Mouse (Mus musculus) heart, postnatal 0 days (tissue): Measurements from ENCODE around the gene Lrit3. TPM values are rescaled to one million over a fixed set of nuclear protein-coding genes. Genes with fewer than 3 reads are reported as not detected.
A peak's percentile ranks its signal among the peaks of the same experiment; 100 is the strongest.
"Not testable (repeated sequence)": the region's sequence is repeated elsewhere in the genome, so short reads cannot be mapped to it uniquely, and the experiment has no call there.

ENCODE experiments used
- ATAC-seq: fragments of 200-750 bp; cut with Nextera tagmentation; 2 replicates; pipeline ENCODE4 v1.8.0; 2017; ENCODE audit warnings: low read depth, moderate number of reproducible peaks, moderate library complexity; ENCODE audit not compliant: insufficient read depth
- DNase-seq: peaks from one replicate; pipeline ENCODE4 v3.0.0-alpha.2; 2016; ENCODE audit warnings: low spot score
- H3K27ac ChIP-seq: fragments of 300-500 bp; sonication (generic); 2 replicates; pipeline ENCODE4 v1.5.1; 2014; ENCODE audit warnings: low read depth, mild to moderate bottlenecking
- H3K27me3 ChIP-seq: fragments of 300-500 bp; sonication (generic); 2 replicates; pipeline ENCODE4 v1.6.1; 2014; ENCODE audit warnings: low read length, mixed read lengths; ENCODE audit not compliant: control insufficient read depth, insufficient read depth
- H3K36me3 ChIP-seq: fragments of 300-500 bp; sonication (generic); replicated peaks from 2 replicates; pipeline ENCODE4 v1.6.1; 2014; ENCODE audit warnings: low read length, mixed read lengths; ENCODE audit not compliant: control insufficient read depth, insufficient read depth
- H3K4me1 ChIP-seq: fragments of 300-500 bp; sonication (generic); 2 replicates; pipeline ENCODE4 v1.6.1; 2014; ENCODE audit warnings: antibody characterized with exemption; ENCODE audit not compliant: control insufficient read depth, insufficient read depth
- H3K4me2 ChIP-seq: fragments of 300-500 bp; sonication (generic); 2 replicates; pipeline ENCODE4 v1.6.1; 2014; ENCODE audit warnings: low read depth, mild to moderate bottlenecking, low read length, moderate library complexity
- H3K4me3 ChIP-seq: fragments of 300-500 bp; sonication (generic); 2 replicates; pipeline ENCODE4 v1.5.1; 2014; ENCODE audit warnings: low read depth, low read length
- H3K9ac ChIP-seq: fragments of 300-500 bp; sonication (generic); replicated peaks from 2 replicates; pipeline ENCODE4 v1.6.1; 2014; ENCODE audit warnings: low read depth, low read length, mixed read lengths
- H3K9me3 ChIP-seq: fragments of 300-500 bp; sonication (generic); replicated peaks from 2 replicates; pipeline ENCODE4 v1.6.1; 2016; ENCODE audit warnings: low read length; ENCODE audit not compliant: control insufficient read depth
- CTCF ChIP-seq: IDR thresholded peaks from 2 replicates; pipeline ENCODE4 v1.5.1; 2016; ENCODE audit warnings: antibody characterized with exemption, control low read depth, low read depth
- EP300 ChIP-seq: IDR thresholded peaks from 2 replicates; pipeline ENCODE4 v1.6.1; 2016; ENCODE audit warnings: antibody characterized with exemption, low read depth
- WGBS: fragments of 180-500 bp; shearing (Covaris S2); extraction: QIAGEN DNeasy Blood & Tissue Kit; methylation state at CpG from one replicate; pipeline ENCODE4 v1.1.7; 2014; 5-methylcytosine and 5-hydroxymethylcytosine counted together
- polyA plus RNA-seq: library from polyadenylated mRNA; unstranded; fragments of >200 nt; fragmentation: Nextera tagmentation; extraction: Ambion mirVana; gene quantifications from 2 replicates; pipeline ENCODE4 v1.2.1, GENCODE M21; 2015
- total RNA-seq: library from RNA; depleted of rRNA; stranded (reverse); fragments of >200 nt; gene quantifications from 2 replicates; pipeline ENCODE4 v1.2.3, GENCODE M21; 2014; ENCODE audit warnings: low replicate concordance

Gene Lrit3
- total and polyA plus RNA-seq, 2 experiments from 2014 or later = not detected

DNA sequence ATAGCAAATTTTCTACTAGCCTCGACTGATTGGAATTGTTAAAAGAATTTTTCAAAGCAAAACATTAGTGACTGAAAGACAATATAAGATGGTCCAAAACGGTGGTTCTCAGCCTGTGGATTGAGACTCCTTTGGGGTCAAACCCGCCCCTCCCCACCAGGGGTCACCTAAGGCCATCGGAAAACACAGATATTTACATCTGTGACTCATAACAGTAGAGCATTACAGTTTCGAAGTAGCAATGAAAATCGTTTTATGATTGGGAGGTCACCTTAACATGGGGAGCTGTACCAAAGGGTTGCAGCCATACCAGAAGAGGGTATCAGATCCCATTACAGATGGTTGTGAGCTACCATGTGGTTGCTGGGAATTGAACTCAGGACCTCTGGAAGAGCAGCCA lies 32.6 kb downstream of the Lrit3 start:
- DNase-seq (no peak), ATAC-seq (no peak)
- Histone ChIP-seq H3K36me3 (no peaks in the 10 kb centered on the region), H3K4me2 (no peak overlapping the region), H3K27me3 (no peaks in the 10 kb centered on the region), H3K9me3 (no peaks in the 10 kb centered on the region), H3K27ac (no peak overlapping the region), H3K9ac (no peak overlapping the region), H3K4me3 (no peak overlapping the region), H3K4me1 (no peaks in the 10 kb centered on the region)
- TF ChIP-seq CTCF (no peak), EP300 (no peak)
- 73% methylated on average over 6 of the region's 6 CpGs for WGBS

DNA sequence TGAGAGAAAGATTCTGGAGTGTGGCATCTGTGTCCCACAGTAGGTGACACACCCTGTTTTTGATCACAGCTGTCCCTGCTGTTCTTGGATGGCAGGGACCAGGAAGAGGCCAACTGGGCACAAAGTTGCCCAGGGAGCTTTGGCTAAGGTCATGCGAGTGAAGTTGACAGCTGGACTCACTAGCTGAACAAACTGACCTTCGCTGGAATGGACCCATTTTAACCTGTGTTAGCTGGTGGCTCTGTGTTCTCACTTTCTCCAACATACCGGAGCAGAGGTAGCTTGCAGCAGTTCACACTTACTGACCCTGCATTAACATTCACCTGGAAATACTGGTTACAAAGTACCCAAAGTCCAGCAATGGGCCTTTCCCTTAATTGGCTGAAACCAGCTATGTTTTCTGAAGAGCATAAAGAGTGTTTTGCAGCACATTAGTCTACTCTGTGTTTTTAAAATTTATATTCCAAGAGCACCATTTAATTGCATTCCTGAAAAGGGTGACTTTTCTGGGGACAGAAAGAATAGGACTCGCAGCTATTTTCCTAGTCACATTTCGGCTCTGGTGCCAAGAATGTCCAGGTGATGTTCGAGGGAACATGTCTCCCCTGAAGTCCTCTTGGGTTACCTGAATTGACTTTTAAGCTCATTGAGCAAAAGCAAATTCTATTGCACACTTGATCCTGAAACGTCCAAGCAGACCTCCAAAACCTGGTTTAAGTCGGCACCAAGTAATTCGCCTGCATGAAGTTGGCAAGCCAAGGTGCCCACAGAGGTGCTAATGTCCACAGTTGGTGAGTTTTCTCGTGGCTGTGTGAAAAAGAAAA lies 36.6 kb downstream of the Lrit3 start:
- H3K9ac ChIP-seq = no peak overlapping the region
- H3K4me1 ChIP-seq = 0 out of 2 replicates have a peak, but pooled peaks cover 7% of the 10 kb centered on the region
- DNase-seq = no peak
- H3K36me3 ChIP-seq = no peaks in the 10 kb centered on the region
- 0 out of 2 replicates have a peak, but pooled peaks cover 3% of the 10 kb centered on the region for H3K9me3 ChIP-seq
- H3K4me3 ChIP-seq = no peak overlapping the region
- no peak overlapping the region for H3K4me2 ChIP-seq
- TF ChIP-seq EP300 = no peak
- TF ChIP-seq CTCF = no peak
- WGBS = 82% methylated on average over 10 of the region's 10 CpGs
- no peaks in the 10 kb centered on the region for H3K27me3 ChIP-seq
- H3K27ac ChIP-seq = no peak overlapping the region
- ATAC-seq = no peak

DNA sequence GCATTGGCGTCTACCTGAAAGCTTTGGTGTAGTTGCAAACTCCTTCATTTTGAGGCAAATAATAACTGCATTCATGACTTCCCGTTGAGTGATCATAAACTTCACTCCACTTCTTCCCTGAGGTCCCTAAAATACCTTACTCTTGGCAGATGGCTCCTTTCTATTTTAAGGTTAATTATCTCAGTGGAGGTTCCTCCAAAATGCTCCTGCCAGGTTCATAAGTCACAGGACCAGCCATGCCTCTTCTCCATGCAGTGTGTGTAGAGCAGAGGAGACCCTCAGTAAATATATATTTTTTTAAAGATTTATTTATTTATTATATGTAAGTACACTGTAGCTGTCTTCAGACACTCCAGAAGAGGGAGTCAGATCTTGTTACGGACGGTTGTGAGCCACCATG lies 37.7 kb downstream of the Lrit3 start:
- Histone ChIP-seq H3K9me3 (0 out of 2 replicates have a peak, but pooled peaks cover 3% of the 10 kb centered on the region), H3K4me2 (no peak overlapping the region), H3K9ac (no peak overlapping the region), H3K36me3 (no peaks in the 10 kb centered on the region), H3K27ac (no peak overlapping the region), H3K4me1 (0 out of 2 replicates have a peak, but pooled peaks cover 7% of the 10 kb centered on the region), H3K4me3 (no peak overlapping the region), H3K27me3 (no peaks in the 10 kb centered on the region)
- 62% methylated on average over 4 of the region's 4 CpGs for WGBS
- TF ChIP-seq EP300 (no peak), CTCF (no peak)
- peak; percentile 35 for DNase-seq
- no peak; the same call in 1 of the 2 replicates for ATAC-seq

DNA sequence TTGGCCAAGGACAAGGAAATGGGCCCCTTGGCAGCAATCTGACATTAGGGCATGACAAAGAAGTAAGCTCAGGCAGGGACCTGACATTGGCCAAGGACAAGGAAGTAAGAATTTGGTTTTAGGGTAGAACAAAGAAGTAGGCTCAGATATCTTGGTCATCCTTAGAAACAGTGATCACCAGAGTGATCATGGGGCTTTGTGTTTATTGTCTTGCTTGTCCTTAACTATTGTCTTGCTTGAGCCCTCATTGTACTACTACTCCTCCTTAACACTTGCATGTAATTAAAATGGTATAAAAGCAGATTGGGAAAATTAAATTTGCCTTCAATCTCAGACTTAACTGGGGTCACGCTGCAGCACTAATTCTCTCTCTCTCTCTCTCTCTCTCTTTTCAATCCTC lies 46.2 kb downstream of the Lrit3 start:
- DNase-seq, H3K4me1 ChIP-seq, ATAC-seq, H3K27me3 ChIP-seq, H3K36me3 ChIP-seq, H3K9ac ChIP-seq, H3K27ac ChIP-seq, H3K9me3 ChIP-seq, H3K4me3 ChIP-seq, H3K4me2 ChIP-seq: not testable (repeated sequence)
- WGBS = 89% methylated on average over 1 of the region's 1 CpGs

DNA sequence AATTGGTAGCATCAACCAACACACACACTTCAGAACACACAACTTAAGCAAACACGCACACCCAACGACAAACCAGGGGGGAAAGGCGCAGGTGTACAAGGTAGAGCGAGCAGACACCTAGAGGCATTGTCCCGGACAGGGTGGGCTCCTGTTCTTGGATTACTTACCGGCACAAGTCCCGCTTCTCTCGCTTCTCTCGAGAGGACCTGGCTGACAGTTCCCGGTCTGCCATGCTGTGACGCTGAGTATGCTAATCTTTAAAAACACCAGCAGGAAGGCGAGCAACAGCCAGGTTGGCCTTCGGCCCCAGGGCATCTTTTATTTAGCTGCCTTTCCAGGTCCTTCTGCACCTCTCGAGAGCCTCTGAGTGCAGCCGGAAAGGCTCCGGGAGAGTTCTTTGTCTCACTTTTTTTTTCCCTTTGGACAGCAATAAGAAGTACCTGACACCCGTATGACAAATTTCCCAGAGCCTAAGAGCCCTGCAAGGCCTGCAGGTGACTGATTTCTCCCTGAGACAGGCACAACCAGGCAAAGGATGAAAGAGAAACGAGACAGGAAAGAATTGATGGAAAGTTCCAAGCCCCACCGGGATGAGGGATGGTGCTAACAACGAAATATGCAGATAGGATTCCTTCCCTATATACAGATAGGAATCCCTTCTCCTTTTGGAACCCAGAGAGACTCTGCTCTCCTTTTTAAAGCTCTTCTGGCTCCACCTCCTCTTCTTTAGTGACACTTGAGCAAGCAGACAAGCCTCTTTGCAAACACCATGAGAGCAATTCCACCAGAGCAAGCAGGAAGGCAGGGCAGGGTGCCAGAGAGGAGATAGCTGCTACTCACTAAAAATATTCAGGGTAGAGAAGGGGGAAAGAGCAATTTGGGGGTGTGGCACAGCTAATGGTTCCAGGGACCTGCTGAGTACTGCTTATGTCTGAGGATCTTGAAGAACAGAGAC lies 48.9 kb downstream of the Lrit3 start, which contains the start of gene Egf:
Egf (minus strand) TSS at position 667 of the 955 bp plus-strand sequence.
- WGBS = 11% methylated on average over 20 of the region's 20 CpGs
- Histone ChIP-seq H3K27ac (peak within 1 kb of the TSS; percentile 30; the same call in 1 of the 2 replicates), H3K9ac (peak within 1 kb of the TSS; percentile 40; the same call in 1 of the 2 replicates), H3K9me3 (0 out of 2 replicates have a peak, but pooled peaks cover 6% of the 10 kb centered on the region), H3K27me3 (0 out of 2 replicates have a peak, but pooled peaks cover 4% of the 10 kb centered on the region), H3K4me1 (0 out of 2 replicates have a peak, but pooled peaks cover 4% of the 10 kb centered on the region), H3K4me3 (peak within 1 kb of the TSS; percentile 45), H3K4me2 (peak within 1 kb of the TSS; percentile 66), H3K36me3 (no peaks in the 10 kb centered on the region)
- peak; percentile 72 for ATAC-seq
- TF ChIP-seq EP300 (no peak), CTCF (no peak)
- DNase-seq = peak; percentile 57
